Mouse (Mus musculus) heart, postnatal 10 days (tissue): Measurements from ENCODE around the gene Ttc29. TPM values are rescaled to one million over a fixed set of nuclear protein-coding genes. Genes with fewer than 3 reads are reported as not detected.

Experiments used
- DNase-seq, 2 experiments: peaks; one replicate each; pipeline ENCODE4 v3.0.0; 2021
- intact Hi-C: fragments of 180-260 bp; cut with DNase I; formaldehyde crosslinking; loops from one replicate; pipeline ENCODE4 v1.15.1; 2025
- total RNA-seq, 2 experiments: library from RNA; stranded (reverse); gene quantifications; 2 replicates each; pipeline ENCODE4 v1.2.3; 2021

Gene Ttc29
- total RNA-seq, 2 experiments from 2014 or later = not detected

DNA sequence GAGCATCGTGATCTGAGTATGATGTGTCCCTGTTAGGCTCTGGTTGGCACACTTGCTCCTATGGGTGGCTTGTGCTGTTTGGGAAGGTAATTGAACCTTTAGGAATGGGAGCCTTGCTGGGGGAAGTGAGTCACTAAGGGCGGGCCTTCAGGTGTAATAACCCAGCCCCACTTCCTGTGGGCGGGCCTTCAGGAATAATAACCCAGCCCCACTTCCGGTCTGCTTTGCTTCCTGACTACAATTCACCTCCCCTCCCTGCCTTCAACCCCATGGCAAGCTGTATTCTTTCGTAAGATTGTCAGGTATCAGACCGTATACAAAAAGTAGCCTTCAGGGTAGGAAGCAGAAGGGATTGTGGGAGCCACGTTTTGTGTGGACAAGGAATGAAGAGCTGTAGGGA lies 177.7 kb downstream of the Ttc29 start:
- DNase-seq = no peak
- intact Hi-C loops = no loop called here

DNA sequence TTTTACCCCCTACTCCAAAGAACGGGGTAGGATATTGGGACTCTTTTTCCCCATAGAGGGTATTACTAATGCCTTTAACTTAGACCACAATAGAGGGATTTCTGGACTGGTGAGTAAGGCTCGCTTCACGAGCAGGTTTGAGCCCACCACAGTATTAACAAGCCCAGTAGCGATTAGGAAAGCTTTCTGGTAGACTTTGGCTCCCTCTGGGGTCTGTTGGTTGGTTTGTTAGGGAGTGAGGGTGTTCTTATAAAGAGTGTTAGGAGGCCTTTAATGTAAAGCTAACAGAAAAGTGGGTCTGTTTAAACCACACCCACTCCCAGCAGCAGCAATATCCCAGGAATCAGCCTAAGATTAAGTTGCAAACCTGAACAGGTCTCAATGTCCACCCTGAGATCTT lies 206.2 kb downstream of the Ttc29 start:
- intact Hi-C loops = no loop called here
- DNase-seq = no peak

DNA sequence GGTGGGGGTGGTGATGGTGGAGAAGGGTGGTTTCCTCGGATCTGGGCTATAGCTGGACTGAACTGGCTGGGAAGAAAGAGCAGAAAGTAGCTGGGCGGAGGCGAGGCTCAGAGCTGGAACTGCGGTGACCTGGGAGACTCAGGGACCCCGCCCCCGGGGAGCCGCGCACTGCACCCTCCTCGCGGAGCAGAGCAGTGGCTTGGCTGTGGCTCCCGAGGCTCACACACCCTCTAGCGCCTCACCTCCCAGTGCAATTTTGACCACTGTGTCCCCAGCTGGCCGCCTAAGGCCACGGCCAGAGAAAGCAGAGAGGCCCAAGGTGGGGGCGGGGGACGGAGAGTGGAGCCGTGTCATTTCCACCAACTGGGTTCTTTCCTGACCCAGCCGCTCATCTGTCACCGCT lies 207.0 kb downstream of the Ttc29 start:
- intact Hi-C loops = no loop called here
- DNase-seq = peak; percentile 11 to 13

DNA sequence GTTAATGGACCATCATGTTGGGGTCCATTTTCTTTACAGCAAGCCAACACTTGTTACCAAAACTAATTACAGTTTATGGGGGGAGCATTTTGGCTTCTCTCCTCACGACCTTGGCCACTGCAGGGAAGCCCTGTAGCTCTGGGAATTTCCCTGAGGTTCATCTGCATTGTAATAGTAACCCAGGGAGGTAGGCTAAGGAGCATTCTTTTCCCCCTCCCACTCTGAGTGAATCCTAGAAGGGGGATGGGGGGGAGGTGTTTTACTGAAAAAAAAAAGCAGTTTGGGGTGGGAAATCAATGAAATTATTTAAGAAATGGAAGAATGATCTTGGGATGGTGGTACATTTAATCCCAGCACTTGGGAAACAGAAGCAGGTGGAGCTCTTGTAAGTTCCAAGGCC lies 210.8 kb downstream of the Ttc29 start:
- intact Hi-C loops = no loop called here
- no peak for DNase-seq

DNA sequence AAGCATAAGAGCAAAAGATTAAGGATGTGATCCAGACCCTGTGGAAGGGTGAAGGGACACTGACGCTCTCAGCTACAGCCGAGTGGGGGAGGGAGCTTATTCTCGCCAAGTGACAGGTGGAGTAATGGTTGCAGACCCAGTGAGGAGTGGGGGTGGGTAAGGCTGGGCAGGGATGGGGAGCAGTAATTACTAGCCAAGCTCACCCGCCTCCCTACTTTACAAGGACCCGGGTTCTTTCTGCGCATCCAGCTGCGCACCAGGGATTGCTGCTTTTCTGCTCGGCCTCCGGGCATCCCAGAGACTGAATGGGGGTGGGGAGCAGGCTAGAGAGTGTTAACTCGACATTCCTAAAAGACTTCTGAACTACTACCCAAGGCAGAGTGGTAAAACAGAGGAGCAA lies 213.4 kb downstream of the Ttc29 start:
- intact Hi-C loops = no loop called here
- no peak for DNase-seq

DNA sequence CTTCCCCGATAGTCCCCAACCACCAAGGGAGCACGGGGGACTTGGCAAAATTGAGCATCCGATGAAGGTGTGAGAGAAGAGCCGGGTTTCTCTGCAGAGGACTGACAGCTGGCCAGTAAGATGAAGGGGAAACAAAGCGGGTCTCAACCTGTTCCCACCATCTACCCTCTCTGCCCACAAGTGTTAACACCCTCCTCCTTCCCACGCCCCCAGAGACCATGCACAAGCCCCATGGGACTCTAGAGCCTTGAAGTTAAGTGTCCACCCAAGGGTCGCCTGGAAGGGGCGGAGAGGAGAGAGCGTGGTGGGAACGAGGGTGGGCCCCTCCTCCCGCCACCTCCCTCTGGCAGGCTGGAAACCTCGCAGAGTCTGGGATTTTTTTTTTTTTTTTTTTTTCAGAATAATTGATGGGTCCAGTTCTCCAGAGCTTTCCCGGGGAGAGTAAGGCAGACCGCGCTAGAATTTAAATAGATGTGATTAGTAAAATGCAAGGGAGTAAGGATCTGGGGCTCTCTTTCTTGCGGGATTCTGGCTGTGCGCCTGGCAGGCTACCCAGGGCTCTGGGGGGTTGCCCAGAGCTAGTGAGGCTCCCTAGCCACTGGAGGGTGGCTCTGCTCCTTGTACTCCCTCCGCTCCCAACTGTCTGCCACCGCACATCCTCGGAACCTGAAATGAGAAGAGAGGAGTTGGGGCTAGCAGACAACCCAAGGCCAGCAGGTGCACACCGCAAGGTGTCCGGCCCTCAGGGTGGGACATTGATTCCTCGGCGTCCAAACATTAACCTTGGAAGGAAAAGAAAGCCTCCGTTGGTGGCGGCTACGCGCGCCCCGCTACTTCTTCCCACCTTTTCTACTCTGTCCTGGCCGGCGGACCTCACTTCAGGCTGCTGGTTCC lies 214.0 kb downstream of the Ttc29 start:
- DNase-seq = no peak
- intact Hi-C loops = no loop called here

DNA sequence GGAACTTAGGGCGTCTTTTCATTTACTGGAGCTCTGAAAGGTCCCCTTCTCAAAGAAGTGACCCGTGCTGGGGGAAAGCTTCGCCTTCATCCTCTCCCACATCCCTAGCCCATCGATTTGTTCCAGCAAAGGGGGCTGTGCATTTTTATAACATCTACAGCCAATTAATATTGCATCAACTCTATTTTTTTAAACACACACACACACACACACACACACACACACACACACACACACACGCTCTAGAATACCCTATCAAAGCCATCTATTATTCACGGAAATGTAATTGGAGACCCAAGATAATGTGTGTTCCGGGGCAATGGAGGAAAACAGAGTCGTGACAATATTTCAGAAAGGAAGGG lies 214.7 kb downstream of the Ttc29 start:
- no peak for DNase-seq
- intact Hi-C loops = no loop called here

DNA sequence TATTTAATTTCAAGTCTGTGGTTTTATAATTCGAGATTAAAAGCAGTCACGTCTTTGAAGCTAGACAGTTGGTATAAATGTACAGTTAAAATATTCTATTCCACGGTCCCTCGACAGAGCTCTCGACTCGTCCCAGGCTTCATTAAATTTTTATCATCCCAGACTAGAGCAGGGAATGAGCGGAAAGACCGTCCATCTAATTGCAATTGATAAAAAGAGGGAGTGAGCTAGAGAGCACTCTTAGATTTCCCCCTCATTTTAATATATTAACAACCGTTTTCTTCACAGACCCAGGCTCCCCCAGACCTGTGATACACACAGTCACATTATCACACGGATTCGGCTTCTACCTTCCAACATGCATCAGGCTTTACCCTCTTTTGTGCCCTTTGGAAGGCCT lies 215.1 kb downstream of the Ttc29 start:
- no peak for DNase-seq
- intact Hi-C loops = no loop called here

DNA sequence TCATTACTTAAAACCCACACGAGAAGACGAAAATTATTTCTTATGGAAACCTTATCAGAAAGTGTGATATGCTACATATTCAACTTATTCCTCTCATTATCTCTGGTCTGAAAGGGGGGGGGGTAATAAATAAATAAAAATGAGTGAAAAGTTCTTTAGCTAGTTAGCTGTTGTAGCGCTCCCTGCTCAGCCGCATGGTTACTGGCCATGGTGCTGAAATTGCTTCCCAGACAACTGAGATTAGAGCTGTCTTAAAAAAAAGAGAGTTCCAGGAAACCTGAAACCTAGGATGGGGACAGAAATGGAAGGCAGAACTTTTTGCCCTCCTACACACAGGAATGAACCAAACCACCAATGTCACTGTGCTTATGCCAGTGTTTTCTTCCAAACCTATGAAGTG lies 218.3 kb downstream of the Ttc29 start:
- intact Hi-C loops = loop anchor here (5.0 kb wide), 1 partner anchor 216 kb away; no protein-coding TSS in a partner anchor
- peak; percentile 61 to 73 for DNase-seq

DNA sequence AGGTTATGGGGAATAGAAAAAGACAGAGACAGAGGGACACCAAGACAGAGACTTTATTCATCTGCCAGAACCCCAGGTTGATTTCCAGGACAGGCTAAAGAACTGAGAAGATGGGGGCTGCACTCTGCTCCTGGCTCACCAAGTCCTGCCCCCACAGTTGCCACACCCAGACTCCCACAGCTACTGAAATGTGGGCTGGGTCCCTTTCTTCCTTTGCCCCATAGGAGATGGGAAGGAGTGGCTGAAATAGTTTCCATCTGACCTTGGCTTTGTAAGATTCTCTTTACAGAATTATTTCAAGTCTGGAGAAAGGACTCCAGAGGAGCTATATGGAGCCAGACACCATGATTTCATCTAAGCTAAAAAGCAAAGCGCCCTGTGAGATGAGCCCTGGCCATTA lies 219.4 kb downstream of the Ttc29 start:
- intact Hi-C loops = loop anchor here (5.0 kb wide), 1 partner anchor 215 kb away; no protein-coding TSS in a partner anchor
- DNase-seq = no peak

DNA sequence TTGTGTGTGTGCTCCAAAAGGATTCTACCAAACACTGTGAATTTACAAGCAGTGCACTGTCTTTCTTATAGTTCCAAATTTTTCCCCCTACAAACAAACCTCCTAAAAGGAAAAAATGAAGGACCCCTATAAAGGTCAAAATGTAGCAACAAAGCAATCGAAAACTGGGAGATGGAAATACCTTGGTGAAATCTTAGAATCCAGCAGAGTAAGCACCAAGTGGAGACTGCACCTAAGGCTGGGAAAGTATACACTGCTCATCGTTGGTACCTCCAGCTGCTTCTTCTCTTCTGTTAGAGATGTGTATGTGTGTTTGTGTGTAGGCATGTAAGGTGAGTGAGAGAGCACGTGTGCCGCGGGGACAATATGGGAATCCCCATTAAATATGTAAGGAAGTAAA lies 220.2 kb downstream of the Ttc29 start:
- intact Hi-C loops = loop anchor here (5.0 kb wide), 1 partner anchor 214 kb away; no protein-coding TSS in a partner anchor
- DNase-seq = no peak

DNA sequence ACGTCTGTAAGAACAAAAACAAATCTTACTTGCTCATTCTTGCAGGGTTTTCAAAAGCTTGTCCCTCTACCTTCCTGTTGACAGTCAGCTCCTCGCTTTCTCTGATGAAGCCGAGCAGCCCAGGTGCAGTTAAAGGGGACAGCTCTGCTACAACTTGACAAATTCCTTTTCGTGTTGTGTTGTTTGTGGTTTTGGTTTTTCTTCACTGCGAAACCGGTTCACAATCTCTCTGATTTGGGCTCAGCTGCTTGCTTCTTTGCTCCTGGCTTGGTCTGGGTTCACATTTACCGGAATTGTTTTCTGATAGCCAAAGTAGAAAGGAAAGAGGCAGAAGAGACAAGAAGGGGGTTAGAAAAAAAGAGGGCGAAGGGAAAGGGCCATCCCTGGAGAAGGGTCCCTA lies 221.2 kb downstream of the Ttc29 start:
- intact Hi-C loops = loop anchor here (5.0 kb wide), 1 partner anchor 213 kb away; no protein-coding TSS in a partner anchor
- no peak for DNase-seq

DNA sequence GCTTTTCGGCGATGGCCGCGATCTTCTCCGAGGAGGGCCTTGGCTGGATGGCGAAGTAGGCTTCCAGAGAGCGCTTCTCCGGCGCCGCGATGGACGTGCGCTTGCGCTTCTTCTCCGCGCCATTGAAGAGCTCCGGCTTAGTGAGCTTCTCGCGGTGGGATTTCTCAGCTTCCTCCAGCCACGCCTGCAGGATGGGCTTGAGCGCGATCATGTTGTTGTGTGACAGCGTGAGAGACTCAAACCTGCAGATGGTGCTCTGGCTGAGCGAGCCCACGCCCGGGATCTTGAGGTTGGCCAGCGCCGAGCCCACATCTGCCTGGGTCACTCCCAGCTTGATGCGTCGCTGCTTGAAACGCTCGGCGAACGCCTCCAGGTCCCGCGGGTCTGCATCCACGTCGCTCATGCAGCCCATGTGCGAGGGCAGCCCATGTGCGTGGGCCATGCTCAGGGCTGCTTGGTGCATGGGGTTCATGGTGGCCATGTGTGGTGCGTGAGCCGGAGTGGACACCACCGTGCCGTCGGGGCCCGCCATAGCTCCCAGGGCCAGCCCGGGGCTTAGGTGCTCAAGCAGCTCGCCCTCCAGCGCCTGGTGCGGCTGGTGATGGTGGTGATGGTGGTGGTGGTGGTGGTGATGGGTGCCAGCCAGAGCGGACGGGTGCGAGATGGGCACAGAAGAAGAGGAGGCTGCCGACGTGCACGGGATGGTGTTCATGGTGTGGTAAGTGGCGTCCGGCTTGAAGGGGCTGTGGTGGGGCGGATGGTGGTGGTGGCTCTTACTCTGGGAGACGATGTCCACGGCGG lies 221.9 kb downstream of the Ttc29 start:
- no peak for DNase-seq
- intact Hi-C loops = loop anchor here (5.0 kb wide), 1 partner anchor 212 kb away; no protein-coding TSS in a partner anchor

DNA sequence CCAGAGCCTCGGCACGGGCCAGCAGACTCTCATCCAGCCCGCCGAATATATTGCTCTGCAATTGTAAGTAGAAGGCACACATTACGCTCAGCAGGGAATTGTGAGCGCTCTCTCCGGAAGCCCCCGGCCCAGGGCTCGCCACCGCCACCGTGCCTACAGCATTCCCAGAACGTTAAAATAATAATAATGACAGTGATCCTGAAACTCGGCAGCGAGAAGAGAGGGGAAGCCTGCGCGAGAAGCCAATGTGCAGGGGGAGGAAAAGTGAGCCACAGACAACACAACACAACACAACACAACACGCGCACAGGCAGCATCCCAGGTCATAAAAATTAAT lies 222.5 kb downstream of the Ttc29 start:
- DNase-seq = no peak
- intact Hi-C loops = no loop called here

DNA sequence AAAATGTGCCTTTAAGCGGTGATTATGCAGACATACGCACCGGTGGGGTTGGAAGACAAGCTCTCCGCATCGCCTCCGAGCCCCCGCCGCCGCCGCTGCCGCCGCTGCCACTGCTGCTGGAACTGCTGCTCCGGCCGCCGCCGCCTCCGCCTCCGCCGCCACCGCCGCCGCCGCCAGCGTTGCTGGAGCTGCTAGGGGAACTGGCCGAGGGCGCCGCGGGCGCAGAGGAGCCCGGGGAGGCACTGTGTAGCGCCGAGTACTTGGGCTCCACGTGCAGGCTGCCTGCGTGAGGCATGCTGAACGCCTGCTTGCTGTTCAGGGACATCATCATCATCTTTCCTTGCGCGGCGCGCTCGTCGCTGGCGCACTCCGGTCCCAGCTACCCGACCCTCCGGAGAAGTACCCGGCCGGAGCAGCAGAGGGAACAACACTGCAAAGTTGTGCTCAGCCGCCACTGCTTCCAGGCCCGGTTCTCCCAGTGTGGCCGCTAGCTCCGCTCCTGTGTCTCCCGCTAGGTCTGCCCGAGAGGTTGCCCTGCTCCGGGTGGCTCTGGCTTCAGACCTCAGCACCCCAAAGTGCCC lies 223.1 kb downstream of the Ttc29 start, which contains the start of gene Pou4f2:
TSS of gene Pou4f2 (minus strand) at position 575 of the 581 bp plus-strand sequence.
- DNase-seq = peak; percentile 11
- intact Hi-C loops = no loop called here

DNA sequence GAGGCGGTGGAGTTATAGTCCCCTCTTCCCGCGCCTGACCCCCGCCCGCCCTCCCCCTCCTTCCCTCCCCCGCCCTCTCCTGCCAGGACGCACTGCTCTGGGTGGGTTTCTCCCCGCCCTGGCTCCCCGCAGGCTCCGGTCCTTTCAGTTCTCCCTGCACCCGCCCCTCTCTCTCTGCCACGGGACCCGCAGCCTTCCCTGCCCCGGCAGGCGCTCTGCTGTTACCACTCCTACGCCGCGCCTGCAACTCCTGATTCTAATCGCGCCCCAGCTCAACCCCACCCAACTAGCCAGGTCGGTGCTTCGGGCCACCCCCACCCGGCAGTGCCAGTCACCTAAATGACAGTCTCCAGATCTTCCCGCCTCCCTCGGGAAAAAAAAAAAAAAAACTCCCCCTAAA lies 223.6 kb downstream of the Ttc29 start:
- no peak for DNase-seq
- intact Hi-C loops = no loop called here

DNA sequence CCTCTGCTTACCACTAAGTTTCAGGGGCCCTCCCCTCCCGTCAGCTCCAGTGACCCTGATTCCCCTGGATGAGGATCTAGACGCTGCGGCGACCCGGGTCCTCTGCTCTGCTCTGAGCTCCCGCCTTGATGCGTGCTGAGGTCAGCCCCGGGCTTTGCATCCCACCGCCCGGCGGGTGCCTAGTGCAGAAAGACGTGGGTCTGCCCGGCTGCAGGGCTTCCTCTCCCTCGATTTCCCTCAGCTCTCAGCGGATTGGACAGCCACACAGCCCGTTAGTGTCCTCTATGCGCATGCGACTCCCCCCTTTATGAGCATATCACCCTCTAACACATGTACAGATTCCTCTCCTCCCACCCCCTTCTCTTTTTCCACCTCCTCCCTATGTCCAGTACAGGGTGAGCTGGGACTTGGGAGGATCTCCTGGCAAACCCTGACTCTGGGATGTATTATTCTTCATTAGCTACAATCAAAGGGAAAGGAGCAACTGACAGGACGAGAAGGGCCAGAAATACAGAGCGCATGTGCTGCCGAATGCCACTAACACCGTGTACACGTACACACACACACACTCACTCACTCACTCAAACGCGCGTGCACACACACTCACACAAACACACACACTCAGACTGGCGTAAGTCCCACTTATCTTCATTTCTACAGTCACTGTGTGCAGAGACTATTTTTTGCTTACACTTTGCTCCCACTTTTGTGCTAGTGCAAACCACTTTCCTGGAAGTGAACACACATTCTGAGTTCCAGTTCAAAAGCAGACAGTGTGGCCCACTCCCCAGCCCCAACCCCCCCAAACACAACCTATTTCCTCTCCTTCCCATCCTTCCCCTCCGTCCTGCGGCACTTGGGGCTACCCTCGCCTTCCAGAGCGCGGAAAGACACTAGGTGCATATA lies 224.3 kb downstream of the Ttc29 start:
- intact Hi-C loops = no loop called here
- no peak for DNase-seq

DNA sequence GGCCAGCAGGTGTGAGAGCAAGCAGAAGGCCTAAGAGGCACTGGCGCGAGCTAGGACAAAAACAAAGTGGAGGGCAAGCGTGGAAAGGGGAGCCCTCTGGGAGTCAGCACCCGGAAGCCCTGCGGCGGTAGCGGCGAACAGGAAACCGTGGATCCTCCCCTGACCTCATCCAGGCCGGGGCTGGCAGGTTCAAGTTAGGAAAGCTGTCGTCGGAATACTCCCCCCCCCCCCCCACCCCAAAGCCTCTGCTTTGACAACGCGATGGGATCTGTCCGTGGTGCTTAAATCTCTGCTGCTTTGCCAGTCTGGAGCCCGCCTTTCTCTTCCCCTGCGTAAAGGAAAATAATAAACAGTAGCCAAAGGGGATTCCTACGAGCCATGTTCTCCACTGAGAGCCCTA lies 225.0 kb downstream of the Ttc29 start:
- intact Hi-C loops = no loop called here

DNA sequence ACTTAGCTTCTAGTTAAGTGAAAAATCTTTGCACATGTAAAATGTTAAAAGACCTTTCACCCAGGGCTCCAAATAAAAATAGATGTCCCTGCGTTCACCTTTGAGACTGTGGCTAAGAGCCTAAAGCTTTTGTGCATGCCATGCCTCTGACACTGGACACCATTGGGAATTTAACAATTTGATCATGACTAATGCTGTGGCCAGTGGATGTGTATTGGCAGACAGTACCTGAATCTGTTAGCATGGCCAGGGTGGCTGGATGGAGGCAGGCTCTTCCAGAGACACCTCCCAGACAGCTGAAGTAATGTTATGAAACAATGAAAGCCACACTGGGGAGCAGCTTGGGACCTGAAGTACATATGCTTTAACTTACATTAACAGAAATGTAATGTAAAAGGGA lies 229.7 kb downstream of the Ttc29 start:
- intact Hi-C loops = no loop called here
- DNase-seq = no peak

More for the DNA sequence above, 225.0 kb downstream of the Ttc29 start:
- DNase-seq = peak; percentile 67 to 75
